Mouse (Mus musculus): Measurements from ENCODE around the gene Mpc1. TPM values are rescaled to one million over a fixed set of nuclear protein-coding genes. Genes with fewer than 3 reads are reported as not detected.
"Not testable (repeated sequence)": the region's sequence is repeated elsewhere in the genome, so short reads cannot be mapped to it uniquely, and the experiment has no call there.

The Mpc1 gene
- total RNA-seq, 2 experiments from 2014 or later: 138 to 143 TPM

GRCm38 (mm10) chr17:8311751-8312150 lies 29.0 kb downstream of the Mpc1 start:
- no peak for TF ChIP-seq CTCF (conservative IDR thresholded peaks at IDR 0.05)
- DNase-seq (ENCODE audit: low spot score in 2 of 2): no peak
- peak overlapping the region; percentile 80 for H3K4me3 ChIP-seq
- peak overlapping the region; percentile 94 for H3K27ac ChIP-seq

- no peak for DNase-seq (ENCODE audit: low spot score in 2 of 2)
Measured at GRCm38 (mm10) chr17:8313976-8314375, 31.3 kb downstream of the Mpc1 start.

GRCm38 (mm10) chr17:8316251-8316650 lies 33.5 kb downstream of the Mpc1 start:
- no peak overlapping the region for H3K4me3 ChIP-seq
- peak; percentile 84 for TF ChIP-seq CTCF (conservative IDR thresholded peaks at IDR 0.05)
- no peak overlapping the region for H3K27ac ChIP-seq
- peak in 1 of 2 experiments; percentile 54 for DNase-seq (ENCODE audit: low spot score in 2 of 2)

More at GRCm38 (mm10) chr17:8313976-8314375, 31.3 kb downstream of the Mpc1 start:
- TF ChIP-seq CTCF (conservative IDR thresholded peaks at IDR 0.05): no peak
- no peak overlapping the region for H3K27ac ChIP-seq
- no peak overlapping the region for H3K4me3 ChIP-seq

GRCm38 (mm10) chr17:8326877-8327276 lies 44.2 kb downstream of the Mpc1 start:
- not testable (repeated sequence) for H3K27ac ChIP-seq

GRCm38 (mm10) chr17:8328511-8329174 lies 45.9 kb downstream of the Mpc1 start:
- no peak overlapping the region for H3K4me3 ChIP-seq
- no peak for DNase-seq (ENCODE audit: low spot score in 2 of 2)
- H3K27ac ChIP-seq: no peak overlapping the region
- peak; percentile 66 for TF ChIP-seq CTCF (conservative IDR thresholded peaks at IDR 0.05)

More at GRCm38 (mm10) chr17:8326877-8327276, 44.2 kb downstream of the Mpc1 start:
- DNase-seq (ENCODE audit: low spot score in 2 of 2); H3K4me3 ChIP-seq: not testable (repeated sequence)

- Histone ChIP-seq H3K27ac (no peak overlapping the region), H3K4me3 (no peak overlapping the region)
- TF ChIP-seq CTCF (conservative IDR thresholded peaks at IDR 0.05): no peak
- DNase-seq (ENCODE audit: low spot score in 2 of 2): no peak
Measured at GRCm38 (mm10) chr17:8330602-8331001, 47.9 kb downstream of the Mpc1 start.

GRCm38 (mm10) chr17:8337159-8337558 lies 54.5 kb downstream of the Mpc1 start, which contains the start of gene Prr18:
TSS of gene Prr18 (plus strand) at chr17:8337459.
- H3K27ac ChIP-seq; H3K4me3 ChIP-seq; DNase-seq (ENCODE audit: low spot score in 2 of 2): not testable (repeated sequence)

- Histone ChIP-seq H3K4me3 (peak overlapping the region; percentile 56), H3K27ac (peak overlapping the region; percentile 89)
- TF ChIP-seq CTCF (conservative IDR thresholded peaks at IDR 0.05): no peak
- no peak for DNase-seq (ENCODE audit: low spot score in 2 of 2)
Measured at GRCm38 (mm10) chr17:8339666-8340374, 57.1 kb downstream of the Mpc1 start.

- H3K4me3 ChIP-seq: peak overlapping the region; percentile 56
- DNase-seq (ENCODE audit: low spot score in 2 of 2): peak in 1 of 2 experiments; percentile 38
- no peak for TF ChIP-seq CTCF (conservative IDR thresholded peaks at IDR 0.05)
- peak overlapping the region; percentile 89 for H3K27ac ChIP-seq
Measured at GRCm38 (mm10) chr17:8340407-8341359, 58.0 kb downstream of the Mpc1 start.

- DNase-seq (ENCODE audit: low spot score in 2 of 2): no peak
- TF ChIP-seq CTCF (conservative IDR thresholded peaks at IDR 0.05): no peak
- Histone ChIP-seq H3K27ac (peak overlapping the region; percentile 89), H3K4me3 (peak overlapping the region; percentile 56)
Measured at GRCm38 (mm10) chr17:8341360-8341963, 58.8 kb downstream of the Mpc1 start.

- no peak for DNase-seq (ENCODE audit: low spot score in 2 of 2)
- peak overlapping the region; percentile 89; the same call in 1 of the 2 replicates for H3K27ac ChIP-seq
- TF ChIP-seq CTCF (conservative IDR thresholded peaks at IDR 0.05): no peak
- H3K4me3 ChIP-seq: peak overlapping the region; percentile 56; the same call in 1 of the 2 replicates
Measured at GRCm38 (mm10) chr17:8342706-8343105, 60.0 kb downstream of the Mpc1 start.

GRCm38 (mm10) chr17:8343416-8343815 lies 60.7 kb downstream of the Mpc1 start:
- TF ChIP-seq CTCF (conservative IDR thresholded peaks at IDR 0.05): no peak
- DNase-seq (ENCODE audit: low spot score in 2 of 2): no peak
- H3K4me3 ChIP-seq: no peak overlapping the region
- H3K27ac ChIP-seq: peak overlapping the region; percentile 89; the same call in 1 of the 2 replicates

Other genes starting within 250 kb of the Mpc1 start
- under 1 TPM in 1 of 2 experiments, not detected in 1; 0.29 TPM for gene Gm49673, start 135.1 kb upstream of the Mpc1 start, total RNA-seq (2021)
- 1 to 10 TPM; 6.3 to 7.2 TPM for gene Rnaset2a, start 134.8 kb upstream of the Mpc1 start, total RNA-seq (2021)
- gene Fgfr1op, start 117.4 kb upstream of the Mpc1 start, total RNA-seq (2021): 10 to 100 TPM; 12.4 to 14.3 TPM
- under 1 TPM in 1 of 2 experiments, not detected in 1; 0.31 TPM for gene Ccr6, start 46.9 kb upstream of the Mpc1 start, total RNA-seq (2021)
- 10 to 100 TPM; 48.4 to 61.5 TPM for gene Sft2d1, start 28.2 kb downstream of the Mpc1 start, total RNA-seq (2021)
- 10 to 100 TPM; 18.0 to 19.3 TPM for gene Prr18, start 54.6 kb downstream of the Mpc1 start, total RNA-seq (2021)
- gene T2, start 73.1 kb downstream of the Mpc1 start, total RNA-seq (2021): under 1 TPM; 0.37 to 0.97 TPM
- gene T, start 151.5 kb downstream of the Mpc1 start, total RNA-seq (2021): not detected
- gene Pde10a, start 242.5 kb downstream of the Mpc1 start, total RNA-seq (2021): 10 to 100 TPM; 67.6 to 71.6 TPM